Mouse (Mus musculus): ENCODE measurements around the gene Dcp1b. TPM values are rescaled to one million over a fixed set of nuclear protein-coding genes. Genes with fewer than 3 reads are reported as not detected.
A peak's percentile ranks its signal among the peaks of the same experiment; 100 is the strongest.

The Dcp1b gene
- polyA plus RNA-seq, 1 experiment: 22.7 TPM

- no peak overlapping the region for H3K4me3 ChIP-seq (replicated peaks; ENCODE audit: insufficient read depth, low read depth, low read length)
- no peak for DNase-seq
- H3K27ac ChIP-seq (ENCODE audit: insufficient read depth, low read length): no peak overlapping the region
- TF ChIP-seq CTCF (IDR thresholded peaks at IDR 0.05; ENCODE audit: borderline replicate concordance, insufficient read depth, low read depth, low read length) (no peak), POLR2A (IDR thresholded peaks at IDR 0.05; ENCODE audit: borderline replicate concordance, insufficient read depth, low read length) (no peak)
- H3K4me1 ChIP-seq (ENCODE audit: control insufficient read depth, insufficient read depth, low read length): no peaks in the 10 kb centered on the region
- 71% methylated on average over 7 of the region's 7 CpGs for WGBS
- H3K27me3 ChIP-seq (ENCODE audit: control insufficient read depth, insufficient read depth, low read length): no peaks in the 10 kb centered on the region
Observed at GRCm38 (mm10) chr6:119139561-119139960, 35.5 kb upstream of the Dcp1b start.

GRCm38 (mm10) chr6:119145109-119145508 is 29.9 kb upstream of the Dcp1b start:
- WGBS: 30% methylated on average over 4 of the region's 4 CpGs
- H3K4me3 ChIP-seq (replicated peaks; ENCODE audit: insufficient read depth, low read depth, low read length): no peak overlapping the region
- H3K27ac ChIP-seq (ENCODE audit: insufficient read depth, low read length): no peak overlapping the region
- DNase-seq: no peak
- no peaks in the 10 kb centered on the region for H3K4me1 ChIP-seq (ENCODE audit: control insufficient read depth, insufficient read depth, low read length)
- H3K27me3 ChIP-seq (ENCODE audit: control insufficient read depth, insufficient read depth, low read length): no peaks in the 10 kb centered on the region
- TF ChIP-seq CTCF (IDR thresholded peaks at IDR 0.05; ENCODE audit: borderline replicate concordance, insufficient read depth, low read depth, low read length) (no peak), POLR2A (IDR thresholded peaks at IDR 0.05; ENCODE audit: borderline replicate concordance, insufficient read depth, low read length) (no peak)

DNA sequence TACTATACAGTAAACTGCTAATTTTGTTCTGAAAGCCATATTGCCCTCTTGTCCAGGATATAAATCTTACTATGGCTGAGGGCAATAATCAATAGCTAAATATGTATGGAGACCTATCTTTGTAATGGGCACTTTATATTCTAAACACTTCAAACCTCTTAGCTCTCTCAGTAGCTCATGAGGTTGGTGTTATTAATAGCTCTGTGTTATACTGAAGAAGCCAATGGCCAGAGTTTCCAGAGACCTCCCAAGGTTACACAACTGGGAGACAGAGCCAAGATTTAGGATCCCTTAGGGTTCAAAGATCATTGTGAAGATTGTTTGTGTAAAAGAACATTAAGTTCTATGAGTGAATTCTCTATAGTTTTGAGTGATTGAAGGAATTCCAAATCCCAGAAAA is 9.4 kb upstream of the Dcp1b start:
- no peak for DNase-seq
- H3K4me3 ChIP-seq (replicated peaks; ENCODE audit: insufficient read depth, low read depth, low read length): no peak overlapping the region
- H3K27ac ChIP-seq (ENCODE audit: insufficient read depth, low read length): no peak overlapping the region
- H3K4me1 ChIP-seq (ENCODE audit: control insufficient read depth, insufficient read depth, low read length): no peaks in the 10 kb centered on the region
- TF ChIP-seq CTCF (IDR thresholded peaks at IDR 0.05; ENCODE audit: borderline replicate concordance, insufficient read depth, low read depth, low read length): no peak
- no peak for TF ChIP-seq POLR2A (IDR thresholded peaks at IDR 0.05; ENCODE audit: borderline replicate concordance, insufficient read depth, low read length)
- no peaks in the 10 kb centered on the region for H3K27me3 ChIP-seq (ENCODE audit: control insufficient read depth, insufficient read depth, low read length)

DNA sequence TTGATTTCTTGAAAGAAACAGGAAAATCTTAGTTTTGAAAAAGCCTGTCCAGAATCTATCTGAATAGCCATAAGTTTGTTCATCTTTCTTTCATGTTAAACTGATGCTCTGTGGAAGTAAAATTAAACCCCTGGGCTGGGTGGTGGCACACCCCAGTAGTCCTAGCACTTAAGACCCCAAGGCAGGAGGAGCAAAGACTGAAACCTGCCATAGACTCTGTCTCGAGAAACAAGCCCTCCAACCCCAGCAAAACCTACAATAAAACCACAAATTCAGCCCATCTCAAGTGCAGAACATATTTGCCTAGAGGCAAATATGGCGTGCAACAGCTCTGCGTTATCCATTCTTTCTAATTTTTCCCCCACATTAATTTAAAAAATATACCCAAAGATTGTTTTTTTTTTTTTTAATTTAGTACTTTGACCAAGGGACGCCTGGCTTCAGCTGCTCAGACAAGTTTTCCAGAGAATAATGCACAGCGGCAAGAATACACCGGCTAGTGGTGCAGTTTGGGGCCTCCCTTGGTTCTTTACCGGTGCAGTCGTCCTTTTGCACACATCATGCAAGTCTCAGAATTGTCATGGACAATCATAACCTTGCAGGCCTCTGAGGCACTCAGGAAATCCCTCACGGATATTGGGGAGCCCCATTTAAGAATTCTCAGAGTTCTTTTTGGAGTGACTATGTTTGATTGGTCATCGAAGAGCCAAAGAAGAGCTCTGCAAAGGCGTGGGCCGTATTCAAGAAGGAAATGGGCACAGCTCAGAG is 562 bp upstream of the Dcp1b start:
- no peaks in the 10 kb centered on the region for H3K27me3 ChIP-seq (ENCODE audit: control insufficient read depth, insufficient read depth, low read length)
- DNase-seq: no peak
- no peak for TF ChIP-seq CTCF (IDR thresholded peaks at IDR 0.05; ENCODE audit: borderline replicate concordance, insufficient read depth, low read depth, low read length)
- no peak for TF ChIP-seq POLR2A (IDR thresholded peaks at IDR 0.05; ENCODE audit: borderline replicate concordance, insufficient read depth, low read length)
- H3K4me3 ChIP-seq (replicated peaks; ENCODE audit: insufficient read depth, low read depth, low read length): peak overlapping the region; percentile 93
- 0 out of 2 replicates have a peak, but pooled peaks cover 3% of the 10 kb centered on the region for H3K4me1 ChIP-seq (ENCODE audit: control insufficient read depth, insufficient read depth, low read length)
- WGBS: 49% methylated on average over 12 of the region's 12 CpGs
- no peak overlapping the region for H3K27ac ChIP-seq (ENCODE audit: insufficient read depth, low read length)

- 56% methylated on average over 7 of the region's 7 CpGs for WGBS
- no peak overlapping the region for H3K27ac ChIP-seq (ENCODE audit: insufficient read depth, low read length)
Observed at GRCm38 (mm10) chr6:119176103-119176502, 1.1 kb downstream of the Dcp1b start.

DNA sequence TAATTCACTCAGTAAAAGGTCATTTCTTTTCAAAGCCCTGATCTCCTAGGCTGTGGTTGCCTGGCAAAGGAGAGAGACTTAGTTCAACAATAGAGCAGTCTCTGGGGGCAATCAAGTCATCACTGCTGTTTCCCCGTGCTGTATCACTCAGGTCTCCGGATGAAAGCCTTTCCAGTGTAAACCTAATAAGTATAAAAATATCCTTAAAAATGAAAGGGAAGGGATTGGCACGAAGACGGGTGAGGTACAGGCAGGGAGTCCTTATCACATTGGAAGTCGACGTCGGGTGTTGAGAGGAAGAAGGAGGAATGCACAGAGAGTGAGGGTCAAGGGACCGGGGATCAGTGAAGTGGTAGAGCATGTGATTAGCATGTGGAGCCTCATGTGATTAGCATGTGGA is 2.0 kb downstream of the Dcp1b start:
- Histone ChIP-seq H3K27ac (ENCODE audit: insufficient read depth, low read length) (no peak overlapping the region), H3K27me3 (ENCODE audit: control insufficient read depth, insufficient read depth, low read length) (no peaks in the 10 kb centered on the region), H3K4me3 (replicated peaks; ENCODE audit: insufficient read depth, low read depth, low read length) (no peak overlapping the region), H3K4me1 (ENCODE audit: control insufficient read depth, insufficient read depth, low read length) (0 out of 2 replicates have a peak, but pooled peaks cover 3% of the 10 kb centered on the region)
- no peak for TF ChIP-seq CTCF (IDR thresholded peaks at IDR 0.05; ENCODE audit: borderline replicate concordance, insufficient read depth, low read depth, low read length)
- no peak for TF ChIP-seq POLR2A (IDR thresholded peaks at IDR 0.05; ENCODE audit: borderline replicate concordance, insufficient read depth, low read length)
- WGBS: 57% methylated on average over 8 of the region's 8 CpGs
- no peak for DNase-seq

More at GRCm38 (mm10) chr6:119176103-119176502, 1.1 kb downstream of the Dcp1b start:
- no peak overlapping the region for H3K4me3 ChIP-seq (replicated peaks; ENCODE audit: insufficient read depth, low read depth, low read length)
- 0 out of 2 replicates have a peak, but pooled peaks cover 3% of the 10 kb centered on the region for H3K4me1 ChIP-seq (ENCODE audit: control insufficient read depth, insufficient read depth, low read length)
- TF ChIP-seq CTCF (IDR thresholded peaks at IDR 0.05; ENCODE audit: borderline replicate concordance, insufficient read depth, low read depth, low read length): no peak
- no peak for TF ChIP-seq POLR2A (IDR thresholded peaks at IDR 0.05; ENCODE audit: borderline replicate concordance, insufficient read depth, low read length)
- H3K27me3 ChIP-seq (ENCODE audit: control insufficient read depth, insufficient read depth, low read length): no peaks in the 10 kb centered on the region
- no peak for DNase-seq

GRCm38 (mm10) chr6:119180188-119180587 is 5.1 kb downstream of the Dcp1b start:
- TF ChIP-seq CTCF (IDR thresholded peaks at IDR 0.05; ENCODE audit: borderline replicate concordance, insufficient read depth, low read depth, low read length) (no peak), POLR2A (IDR thresholded peaks at IDR 0.05; ENCODE audit: borderline replicate concordance, insufficient read depth, low read length) (no peak)
- WGBS: 91% methylated on average over 2 of the region's 2 CpGs
- H3K4me1 ChIP-seq (ENCODE audit: control insufficient read depth, insufficient read depth, low read length): 0 out of 2 replicates have a peak, but pooled peaks cover 3% of the 10 kb centered on the region

GRCm38 (mm10) chr6:119182211-119182610 is 7.2 kb downstream of the Dcp1b start:
- no peak overlapping the region for H3K27ac ChIP-seq (ENCODE audit: insufficient read depth, low read length)
- WGBS: 85% methylated on average over 9 of the region's 9 CpGs
- no peak overlapping the region for H3K4me3 ChIP-seq (replicated peaks; ENCODE audit: insufficient read depth, low read depth, low read length)
- DNase-seq: no peak
- H3K4me1 ChIP-seq (ENCODE audit: control insufficient read depth, insufficient read depth, low read length): 0 out of 2 replicates have a peak, but pooled peaks cover 1% of the 10 kb centered on the region
- TF ChIP-seq POLR2A (IDR thresholded peaks at IDR 0.05; ENCODE audit: borderline replicate concordance, insufficient read depth, low read length): no peak
- TF ChIP-seq CTCF (IDR thresholded peaks at IDR 0.05; ENCODE audit: borderline replicate concordance, insufficient read depth, low read depth, low read length): no peak
- H3K27me3 ChIP-seq (ENCODE audit: control insufficient read depth, insufficient read depth, low read length): no peaks in the 10 kb centered on the region

More at GRCm38 (mm10) chr6:119180188-119180587, 5.1 kb downstream of the Dcp1b start:
- Histone ChIP-seq H3K27ac (ENCODE audit: insufficient read depth, low read length) (no peak overlapping the region), H3K27me3 (ENCODE audit: control insufficient read depth, insufficient read depth, low read length) (no peaks in the 10 kb centered on the region), H3K4me3 (replicated peaks; ENCODE audit: insufficient read depth, low read depth, low read length) (no peak overlapping the region)
- no peak for DNase-seq
